In the genomic region with DNA sequence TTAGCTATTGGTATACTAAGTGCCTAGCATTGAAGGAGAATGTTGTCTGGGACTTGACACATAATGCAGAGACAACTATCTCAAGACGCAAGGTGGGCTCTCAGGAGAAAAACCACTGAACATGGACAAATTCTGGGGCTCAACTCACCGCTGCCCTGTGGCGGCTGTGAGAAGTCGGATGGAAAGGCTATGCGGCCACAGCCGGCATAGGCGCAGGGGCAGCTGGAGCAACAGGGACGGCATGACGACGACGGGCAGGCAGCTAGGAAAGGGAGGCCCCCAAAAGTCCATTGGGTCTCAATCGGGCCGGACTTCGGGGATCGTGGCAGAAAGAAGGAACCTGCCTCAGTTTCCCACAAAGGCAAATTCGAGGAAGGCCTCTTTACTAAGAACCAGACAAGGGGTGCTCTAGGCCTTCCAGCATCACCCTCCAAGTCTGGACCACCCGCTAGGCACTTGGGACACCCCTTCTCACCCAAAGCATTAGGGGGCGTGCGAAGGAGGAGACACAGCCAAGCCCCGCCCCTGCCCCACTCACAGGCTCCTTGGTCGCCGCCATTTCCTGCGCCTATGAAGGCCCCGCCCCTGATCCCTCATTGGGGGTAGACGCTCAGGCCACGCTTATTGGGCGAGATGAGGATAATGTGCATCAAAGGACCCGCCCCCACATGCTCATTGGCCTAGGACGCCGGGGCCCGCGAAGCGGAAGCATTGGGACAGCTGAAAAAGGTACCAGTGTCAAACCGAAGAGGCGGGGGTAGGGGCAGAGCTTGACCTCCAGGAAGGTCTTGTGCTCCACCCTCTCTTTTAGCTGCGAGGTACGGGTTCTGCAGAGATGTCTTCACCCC, we compare ENCODE assay signal across 8 mouse cellular contexts. TPM values are rescaled to one million over a fixed set of nuclear protein-coding genes. Genes with fewer than 3 reads are reported as not detected.
A peak's percentile ranks its signal among the peaks of the same experiment; 100 is the strongest.
DNase-seq lines count a peak whose midpoint lies in the region; ATAC-seq and TF ChIP-seq lines count a peak whose summit lies in the region.

TSS of gene Dnajc4 (minus strand) at position 562 of the 848 bp plus-strand sequence.

- WGBS in lung, postnatal 0 days: 1% methylated on average over 37 of the region's 37 CpGs

- no peak; the same call in 1 of the 2 replicates for TF ChIP-seq CTCF in lung, postnatal 0 days (IDR thresholded peaks at IDR 0.05)

- H3K4me1 ChIP-seq in lung, postnatal 0 days (ENCODE audit: insufficient read depth, low read depth, low read length): peaks cover 21% of the 10 kb centered on the region; the same call in 1 of the 2 replicates

- 0 out of 2 replicates have a peak, but pooled peaks have one; percentile 23 for TF ChIP-seq EP300 in lung, postnatal 0 days (IDR thresholded peaks at IDR 0.05)

- no peaks in the 10 kb centered on the region for H3K36me3 ChIP-seq in lung, postnatal 0 days (ENCODE audit: insufficient read depth, low read length)

- peak within 1 kb of the TSS; percentile 93 for H3K4me2 ChIP-seq in lung, postnatal 0 days (replicated peaks; ENCODE audit: low read depth, low read length)

- ATAC-seq in hematopoietic stem cell, adult 5-6 weeks (replicated peaks in 1 of 2; ENCODE audit: insufficient read depth in 1 of 2, low FRiP score in 2 of 2, low TSS enrichment in 1 of 2, low read depth in 1 of 2, poor library complexity in 2 of 2, severe bottlenecking in 2 of 2): peak; percentile 96 to 97
- ATAC-seq in lung, postnatal 0 days: peak; percentile 96

- no peaks in the 10 kb centered on the region for H3K27me3 ChIP-seq in lung, postnatal 0 days (replicated peaks; ENCODE audit: insufficient read depth, low read length)

- H3K4me3 ChIP-seq in lung, postnatal 0 days (ENCODE audit: low read depth, low read length): peak within 1 kb of the TSS; percentile 48

- DNase-seq in MEL-GATA-1-ER (ENCODE audit: extremely low read depth, low read depth): peak; percentile 96
- DNase-seq in cerebellum, adult 8-10 months: peak; percentile 93
- DNase-seq in forelimb bud, embryonic 11.5 days (ENCODE audit: low read depth, low spot score): peak; percentile 96
- peak; percentile 98 for DNase-seq in layer of hippocampus, adult 9-11 months
- peak; percentile 99 for DNase-seq in lung, postnatal 0 days (ENCODE audit: low spot score)
- peak; percentile 87 for DNase-seq in ovary, postnatal 14 days (ENCODE audit: low spot score)
- peak; percentile 99 for DNase-seq in thymus, postnatal 14 days

- H3K9me3 ChIP-seq in lung, postnatal 0 days (ENCODE audit: low read length): no peaks in the 10 kb centered on the region

- H3K27ac ChIP-seq in lung, postnatal 0 days (ENCODE audit: low read length): peak within 1 kb of the TSS; percentile 72

- H3K9ac ChIP-seq in lung, postnatal 0 days (replicated peaks; ENCODE audit: low read depth): peak within 1 kb of the TSS; percentile 50

RNA-seq across cellular contexts. Expression of gene Dnajc4, which starts in this region (rescaled TPM):
- total RNA-seq in hematopoietic stem cell, adult 5-6 weeks (2017): 7.7 and 20.5 TPM in 2 replicates
- polyA plus RNA-seq in lung, postnatal 0 days (2015; fragmentation: Nextera tagmentation; extraction: Ambion mirVana): 32.7 and 33.2 TPM in 2 replicates

Comparison
In these comparisons a context has a peak if more than half of its experiments do, and no peak if none do; other contexts are left out.
1. Peak in every context shown above with its lines: DNase-seq, ATAC-seq, H3K4me3 ChIP-seq and H3K27ac ChIP-seq.